Mouse (Mus musculus): ENCODE results near the gene Usp46.

GRCm38 (mm10) chr5:74020506-74020905 lies 47.7 kb downstream of the Usp46 start:
- TF ChIP-seq CTCF (IDR thresholded peaks at IDR 0.05) (no peak), EP300 (IDR thresholded peaks at IDR 0.05) (no peak)
